Mouse (Mus musculus) thymus, adult 18-20 months (tissue): ENCODE results near the gene Phb.
A peak's percentile ranks its signal among the peaks of the same experiment; 100 is the strongest.

ENCODE experiments used
- DNase-seq, 2 experiments: peaks; one replicate each; pipeline ENCODE4 v3.0.0; 2022; ENCODE audit warnings: mixed read lengths in 2 of 2

Gene Phb

DNA sequence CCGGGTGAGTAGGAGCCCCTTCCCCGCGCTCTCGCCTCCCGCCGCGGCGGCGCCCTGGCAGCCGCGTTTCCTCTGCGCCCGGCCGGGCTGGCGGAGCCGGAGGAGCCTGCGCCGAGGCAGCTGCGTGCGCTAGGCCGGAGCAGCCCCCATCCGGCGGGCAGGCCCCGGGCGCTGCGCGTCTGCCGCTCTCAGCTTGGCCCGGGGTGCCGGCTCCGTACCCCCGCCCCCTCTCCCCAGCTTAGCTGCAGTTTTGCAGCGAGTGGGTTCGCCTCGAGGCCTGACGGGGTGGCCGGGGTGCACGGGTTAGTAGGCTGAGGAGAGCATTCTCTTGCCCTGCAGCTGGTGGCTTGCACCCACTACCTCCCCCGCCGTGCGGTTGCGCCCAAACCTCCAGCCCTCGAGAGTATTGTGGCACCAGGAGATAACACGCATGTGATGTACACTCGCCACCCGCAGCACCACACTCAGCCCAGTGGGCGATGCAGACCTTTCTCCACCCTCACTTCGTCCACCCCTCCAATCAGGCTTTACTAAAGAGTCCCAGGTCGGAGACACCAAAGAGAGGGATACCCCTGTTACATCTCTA is 46.6 kb downstream of the Phb start:
- peak; percentile 60 to 68 for DNase-seq

DNA sequence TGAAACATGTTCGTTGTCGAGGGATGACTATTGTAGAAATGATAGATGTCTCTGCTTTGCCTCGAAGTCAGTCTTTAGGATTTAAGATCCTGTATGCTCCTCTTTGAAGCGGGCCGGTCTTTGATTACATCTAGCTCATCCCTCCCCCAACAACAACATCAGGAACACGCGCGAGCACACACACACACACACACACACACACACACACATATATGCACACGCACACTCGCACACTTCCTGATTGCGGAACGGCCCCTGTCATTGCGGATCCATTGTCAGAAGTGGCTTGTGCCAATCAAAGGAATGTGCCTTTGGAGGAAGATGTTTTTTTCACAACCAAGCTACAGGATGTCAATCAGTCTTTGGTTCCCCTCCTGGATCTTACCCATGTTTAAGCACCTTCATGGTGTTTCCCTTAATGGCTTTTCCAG is 47.1 kb downstream of the Phb start:
- peak; percentile 11 to 46 for DNase-seq

DNA sequence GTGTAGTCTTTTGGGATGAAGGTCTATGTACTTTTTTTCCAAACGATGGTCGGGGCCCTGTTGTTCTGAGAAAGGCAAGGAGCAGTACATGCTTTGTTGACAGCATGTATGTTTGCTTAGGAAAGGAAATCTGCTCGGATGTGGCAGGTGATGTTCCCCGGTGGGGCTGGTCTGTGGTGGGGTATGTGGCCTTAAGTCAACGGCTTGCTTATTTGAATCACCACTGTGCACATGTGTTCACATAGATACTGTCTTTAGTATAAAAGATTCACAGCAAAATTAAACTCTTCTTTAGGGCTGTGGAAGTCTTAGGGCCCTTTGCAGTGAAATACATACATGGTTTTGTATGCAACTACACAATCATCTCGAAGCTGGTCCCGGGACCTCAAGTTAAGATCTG is 47.7 kb downstream of the Phb start:
- DNase-seq, result peak; percentile 14 to 46

DNA sequence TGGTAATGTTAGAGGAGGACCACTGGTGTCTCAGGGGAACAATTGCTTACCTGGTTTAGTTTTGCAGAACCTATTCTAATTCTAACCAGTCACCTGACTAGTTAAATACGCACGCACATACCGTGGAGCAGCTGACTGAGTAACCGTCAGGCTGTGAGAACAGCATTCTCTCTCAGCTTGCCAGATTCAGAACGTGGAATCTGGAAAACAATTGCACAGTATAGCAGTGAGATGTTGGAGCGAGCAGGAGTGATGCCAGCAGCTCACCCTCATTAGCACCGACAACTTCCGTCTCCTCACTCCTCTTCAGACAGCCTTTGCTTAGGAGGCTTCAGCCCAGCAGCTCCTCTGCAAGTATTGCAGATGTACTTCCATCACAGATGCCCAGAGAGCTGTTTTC is 49.4 kb downstream of the Phb start:
- DNase-seq, result no peak

DNA sequence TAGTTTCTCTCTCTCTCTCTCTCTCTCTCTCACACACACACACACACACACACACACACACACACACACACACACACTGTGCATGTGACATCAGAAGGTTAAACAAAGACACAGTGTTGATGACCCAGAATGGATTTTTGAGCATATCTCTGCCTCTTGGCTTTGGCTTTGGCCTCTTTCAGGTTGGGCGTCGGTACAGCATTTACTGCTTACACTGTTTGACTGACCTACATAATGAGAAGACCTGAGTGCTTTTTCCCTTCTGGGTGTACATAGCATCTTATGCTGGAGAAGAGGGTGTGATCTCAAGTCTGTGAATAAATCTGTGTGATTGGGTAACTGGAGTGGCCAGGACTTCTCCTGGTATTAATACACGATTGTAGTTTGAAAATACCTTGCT is 52.6 kb downstream of the Phb start:
- DNase-seq, result no peak

DNA sequence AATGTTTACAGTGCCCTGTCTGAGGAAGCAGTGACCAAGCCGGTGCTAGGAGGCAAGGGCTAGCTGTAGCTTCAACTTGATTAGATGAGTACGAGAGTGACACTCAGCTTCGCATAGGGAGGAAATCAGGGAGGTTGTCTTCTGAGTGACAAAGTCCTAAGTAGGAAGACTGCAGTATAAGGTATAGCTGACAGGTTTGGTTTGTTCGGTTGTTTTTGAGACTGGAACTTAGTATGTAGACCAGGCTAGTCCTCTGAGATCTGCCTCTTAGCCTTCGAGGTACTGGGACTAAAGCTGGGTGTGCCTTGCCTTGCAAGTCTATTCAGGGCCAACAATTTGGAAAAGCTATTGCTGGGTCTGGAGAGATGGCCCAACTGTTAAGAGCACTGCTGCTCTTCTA is 56.5 kb downstream of the Phb start, which contains the start of gene B130006D01Rik:
TSS of gene B130006D01Rik (plus strand) at position 301 of the 400 bp plus-strand sequence.
- no peak for DNase-seq

DNA sequence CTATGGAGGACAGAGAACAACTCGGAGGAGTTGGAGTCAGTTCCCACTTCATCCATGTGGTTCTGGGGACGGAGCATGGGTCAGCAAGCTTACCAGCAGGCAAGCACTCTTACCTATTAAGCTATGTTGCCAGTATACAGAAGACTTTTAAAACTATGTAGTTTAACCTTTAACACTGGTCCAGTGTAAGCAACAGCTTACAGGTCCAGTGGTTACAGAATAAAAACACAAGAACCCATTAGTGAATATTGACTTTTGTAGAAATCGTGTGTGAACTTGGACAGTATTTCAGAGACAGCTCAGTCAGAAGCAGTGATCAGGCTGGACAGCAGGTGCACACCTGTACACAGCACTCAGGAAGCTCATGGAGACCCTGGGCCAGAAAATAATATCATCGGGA is 57.7 kb downstream of the Phb start:
- no peak for DNase-seq

DNA sequence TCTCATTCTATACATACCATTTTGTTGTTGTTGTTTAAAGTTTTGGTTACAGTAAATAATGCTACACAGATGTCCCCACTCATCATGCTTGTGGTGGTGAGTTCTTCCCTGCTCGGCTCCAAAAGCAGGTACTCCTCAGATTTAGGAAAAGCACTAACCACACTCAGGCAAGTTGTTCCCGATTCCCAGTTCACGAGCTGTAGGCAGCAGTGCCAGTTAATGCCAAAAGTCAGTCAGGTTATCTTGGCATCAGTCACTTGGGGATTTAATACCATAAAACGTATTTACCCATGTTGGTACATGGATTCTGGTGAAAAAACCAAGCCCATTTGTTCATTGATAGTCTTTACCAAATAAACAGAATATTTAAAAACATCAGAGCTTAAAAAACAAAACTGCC is 59.4 kb downstream of the Phb start:
- DNase-seq, result no peak

DNA sequence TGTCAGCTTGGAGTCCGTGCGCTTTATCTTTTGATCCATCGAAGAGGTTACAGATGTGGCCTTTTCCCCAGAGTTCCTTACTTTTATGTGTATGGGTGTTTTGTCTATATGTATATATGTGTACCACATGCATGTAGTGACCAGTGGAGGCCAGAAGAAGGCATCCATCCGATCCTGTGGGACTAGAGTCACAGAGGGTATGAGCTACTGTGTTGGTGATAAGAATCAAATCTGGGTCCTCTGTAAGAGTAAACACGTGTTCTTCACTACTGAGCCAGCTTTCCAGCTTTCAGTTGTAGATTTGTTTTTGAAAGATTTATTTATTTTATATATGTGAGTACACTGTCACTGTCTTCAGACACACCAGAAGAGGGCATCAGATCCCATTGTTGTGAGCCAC is 61.2 kb downstream of the Phb start:
- no peak for DNase-seq

DNA sequence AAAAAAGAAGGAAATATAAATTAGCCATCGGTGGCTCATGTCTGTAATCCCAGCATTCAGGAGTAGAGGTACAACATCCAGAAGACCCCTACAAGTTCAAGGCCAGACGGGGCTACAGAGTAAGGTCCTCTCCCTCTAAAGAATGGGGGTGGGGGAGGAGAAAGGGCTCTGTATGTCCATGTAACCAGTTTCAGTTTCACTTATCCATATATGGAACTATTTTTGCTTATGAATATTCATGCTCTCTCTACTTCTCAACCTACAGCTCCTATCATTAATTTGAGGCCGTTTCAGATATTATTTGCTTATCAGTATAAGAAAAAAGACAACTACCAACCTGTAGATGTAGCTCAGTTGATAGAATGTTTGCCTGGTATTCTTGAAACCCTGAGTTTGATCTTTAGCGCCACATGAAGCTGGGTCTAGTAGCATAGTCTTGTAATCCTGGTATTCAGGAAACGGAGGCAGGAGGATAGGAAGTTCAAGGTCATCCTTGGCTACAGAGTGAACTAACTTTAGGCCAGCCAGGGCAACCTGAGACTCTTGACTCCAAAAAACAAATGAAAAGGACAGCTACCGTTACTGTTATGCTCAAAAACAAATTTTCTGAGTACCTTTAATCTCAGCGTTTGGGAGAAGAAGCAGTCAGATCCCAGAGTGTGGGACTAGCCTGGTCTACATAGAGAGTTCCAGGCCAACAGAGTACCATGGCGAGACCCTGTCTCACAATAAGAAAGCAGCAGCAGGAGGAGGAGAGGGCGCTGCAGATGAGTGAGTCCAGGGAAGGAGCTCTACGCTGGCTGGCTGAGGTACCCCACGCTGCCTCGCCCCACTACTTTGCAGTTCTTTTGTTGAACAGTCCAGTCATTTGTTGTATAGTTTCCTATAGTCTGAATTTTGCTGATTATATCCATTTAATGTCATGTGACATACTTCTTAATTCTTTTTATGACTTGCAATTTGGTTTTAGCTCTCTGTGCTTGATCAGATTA is 62.5 kb downstream of the Phb start:
- DNase-seq, result no peak
